Mouse (Mus musculus): Measurements from ENCODE around the gene Atp13a2.
A peak's percentile ranks its signal among the peaks of the same experiment; 100 is the strongest.

Atp13a2 gene

DNA sequence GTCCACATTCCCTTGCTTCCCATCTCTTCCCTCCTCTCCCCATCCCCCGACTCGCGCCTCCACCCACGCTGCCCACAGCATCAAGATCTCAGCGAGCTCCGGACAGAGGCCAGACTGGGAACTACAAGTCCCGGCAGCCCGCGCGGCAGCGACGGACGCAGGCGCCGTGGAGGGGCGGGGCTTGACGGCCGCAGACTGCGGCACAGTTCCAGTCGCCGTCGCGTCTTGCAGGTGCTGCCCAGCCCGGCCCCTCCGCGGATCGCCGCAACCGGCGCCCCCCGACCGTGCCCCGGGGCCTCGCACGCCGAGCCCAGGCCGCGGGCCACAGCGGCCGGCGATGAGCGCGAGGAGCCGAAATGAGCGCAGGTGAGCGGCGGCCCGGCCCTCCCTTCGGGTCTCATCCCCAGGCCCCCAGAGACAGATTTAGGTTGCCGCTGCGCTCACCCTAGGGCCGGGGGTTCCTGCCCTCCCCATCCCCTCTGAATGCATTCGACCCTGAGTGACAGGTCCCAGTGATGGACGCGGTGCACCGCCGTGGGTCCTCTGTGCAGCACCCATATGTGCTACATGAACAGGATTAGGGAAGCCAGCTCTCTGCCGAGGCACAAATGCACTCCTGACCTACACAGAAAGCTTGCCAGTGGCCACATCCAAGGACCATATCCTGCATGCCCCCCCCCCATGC lies at the start of gene Atp13a2:
Atp13a2 (plus strand) TSS at position 163 of the 685 bp plus-strand sequence.
- peak; percentile 88 for DNase-seq (ENCODE audit: low read depth, low spot score)

- no peak for DNase-seq (ENCODE audit: low read depth, low spot score)
These were observed 42.3 kb upstream of the Atp13a2 start for GRCm38 (mm10) chr4:140944356-140944755.

DNA sequence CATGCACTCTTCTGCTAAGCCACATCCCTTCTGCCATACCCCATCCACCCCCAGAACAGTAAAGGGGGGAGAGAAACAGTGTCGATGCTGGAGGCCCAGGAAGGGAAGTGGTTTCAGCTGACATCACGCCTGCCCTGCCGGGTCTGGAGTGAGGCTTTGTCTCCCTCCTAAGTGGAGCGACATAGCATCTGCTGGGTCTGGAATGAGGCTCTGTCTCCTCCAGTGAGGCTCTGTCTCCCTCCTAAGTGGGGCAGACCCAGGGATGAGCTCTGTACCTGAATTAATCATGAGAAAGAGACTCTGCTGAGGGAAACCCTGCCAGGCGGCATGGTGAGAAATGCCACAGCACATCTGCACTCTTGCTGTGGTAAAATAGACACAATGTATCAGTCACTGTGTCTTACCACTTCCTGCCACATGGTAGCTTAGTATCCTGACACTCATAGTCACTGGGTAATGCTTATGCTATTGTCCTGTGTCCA lies 41.7 kb upstream of the Atp13a2 start:
- DNase-seq (ENCODE audit: low read depth, low spot score) = peak; percentile 87

- DNase-seq (ENCODE audit: low read depth, low spot score) = peak; percentile 59
These were observed 41.1 kb upstream of the Atp13a2 start for GRCm38 (mm10) chr4:140945571-140945970.

DNA sequence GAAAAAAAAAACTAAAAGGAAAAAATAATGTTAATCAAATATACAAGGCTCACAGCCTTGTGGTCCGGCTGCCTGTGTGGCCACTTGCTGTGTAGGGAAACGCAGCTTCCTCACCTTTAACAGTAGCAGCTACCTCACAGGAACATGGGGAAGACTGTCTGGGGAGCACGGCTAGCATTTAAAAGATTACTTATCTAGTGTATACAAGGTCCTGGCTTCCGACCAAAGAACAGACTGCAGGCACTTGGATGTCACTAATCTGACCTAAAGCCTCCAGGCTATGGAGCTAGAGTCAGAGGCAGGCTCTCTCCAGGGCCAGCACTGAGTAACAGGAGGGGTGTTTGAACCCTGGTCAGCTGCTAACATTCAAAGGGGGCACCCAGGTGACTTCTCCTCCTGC lies 40.6 kb upstream of the Atp13a2 start:
- DNase-seq (ENCODE audit: low read depth, low spot score) = peak; percentile 41

DNA sequence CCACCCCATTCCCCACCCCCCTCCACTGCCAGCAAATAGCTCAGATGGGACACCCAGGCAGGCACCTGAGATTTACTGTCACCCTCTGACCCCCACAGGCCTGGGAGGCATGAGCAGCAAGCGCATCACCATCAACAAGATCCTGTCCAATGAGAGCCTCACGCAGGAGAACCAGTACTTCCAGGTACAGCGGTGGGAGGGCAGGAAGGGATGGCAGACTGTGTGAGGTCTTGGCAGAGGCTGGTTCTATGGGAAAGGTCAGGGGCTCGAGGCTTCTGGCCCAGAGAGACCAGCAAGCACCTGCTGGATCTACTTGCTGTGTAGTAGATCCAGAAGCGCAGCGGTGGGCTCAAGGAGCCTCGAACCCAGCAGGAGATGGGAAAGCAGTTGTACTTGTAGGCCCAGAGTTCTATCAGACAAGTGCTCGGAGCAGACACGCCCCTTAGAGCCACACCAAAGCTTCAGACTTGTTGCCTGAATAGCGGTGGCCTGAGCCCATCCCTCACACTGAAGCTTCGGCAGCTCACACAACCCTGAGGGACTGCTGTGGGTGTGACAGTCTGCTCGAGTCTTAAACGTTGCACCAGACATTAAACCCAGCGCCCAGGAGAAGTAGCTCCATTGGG lies 40.0 kb upstream of the Atp13a2 start:
- DNase-seq (ENCODE audit: low read depth, low spot score) = peak; percentile 25

- peak; percentile 89 for DNase-seq (ENCODE audit: low read depth, low spot score)
These were observed 38.9 kb upstream of the Atp13a2 start for GRCm38 (mm10) chr4:140947487-140948440.

GRCm38 (mm10) chr4:140948481-140948880 lies 38.2 kb upstream of the Atp13a2 start:
- no peak for DNase-seq (ENCODE audit: low read depth, low spot score)

- peak; percentile 19 for DNase-seq (ENCODE audit: low read depth, low spot score)
These were observed 37.6 kb upstream of the Atp13a2 start for GRCm38 (mm10) chr4:140949052-140949451.

DNA sequence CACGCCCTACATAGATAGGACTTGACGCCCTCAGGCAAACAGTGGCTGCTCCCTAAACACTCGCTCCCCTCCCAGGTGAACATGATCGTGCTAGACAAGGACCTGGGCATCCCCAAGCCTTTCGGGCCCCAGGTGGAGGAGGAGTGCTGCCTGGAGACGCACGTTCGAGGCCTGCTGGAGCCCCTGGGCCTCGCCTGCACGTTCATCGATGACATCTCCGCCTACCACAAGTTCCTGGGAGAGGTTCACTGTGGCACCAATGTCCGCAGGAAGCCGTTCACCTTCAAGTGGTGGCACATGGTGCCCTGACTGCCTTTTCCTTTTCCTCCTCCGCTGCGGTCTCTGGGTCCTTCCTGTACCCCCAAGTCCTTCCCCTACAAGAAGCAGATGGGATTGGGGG lies 37.1 kb upstream of the Atp13a2 start:
- peak; percentile 64 for DNase-seq (ENCODE audit: low read depth, low spot score)

DNA sequence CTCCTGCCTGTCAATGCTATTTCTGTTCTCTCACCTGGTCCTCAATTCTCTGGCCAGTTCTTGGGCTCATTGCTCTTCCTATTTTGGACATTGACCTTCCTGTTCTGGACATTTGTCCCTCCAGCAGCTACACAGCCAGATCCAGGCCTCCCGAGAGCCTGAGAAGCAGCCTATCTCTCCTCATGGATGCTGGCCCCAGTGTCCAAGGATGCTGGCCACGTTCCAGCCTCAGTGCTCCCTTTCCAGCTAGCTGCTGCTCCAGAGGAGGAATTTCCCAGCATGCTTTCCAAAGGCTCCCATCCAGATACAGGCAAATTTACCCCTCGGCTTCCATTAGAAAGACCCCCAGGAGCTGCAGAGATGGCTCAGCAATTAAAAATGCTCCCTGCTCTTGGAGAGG lies 36.1 kb upstream of the Atp13a2 start:
- DNase-seq (ENCODE audit: low read depth, low spot score) = no peak

GRCm38 (mm10) chr4:140951861-140952641 lies 34.6 kb upstream of the Atp13a2 start:
- DNase-seq (ENCODE audit: low read depth, low spot score) = peak; percentile 77

GRCm38 (mm10) chr4:140957131-140957702 lies 29.5 kb upstream of the Atp13a2 start:
- no peak for DNase-seq (ENCODE audit: low read depth, low spot score)

DNA sequence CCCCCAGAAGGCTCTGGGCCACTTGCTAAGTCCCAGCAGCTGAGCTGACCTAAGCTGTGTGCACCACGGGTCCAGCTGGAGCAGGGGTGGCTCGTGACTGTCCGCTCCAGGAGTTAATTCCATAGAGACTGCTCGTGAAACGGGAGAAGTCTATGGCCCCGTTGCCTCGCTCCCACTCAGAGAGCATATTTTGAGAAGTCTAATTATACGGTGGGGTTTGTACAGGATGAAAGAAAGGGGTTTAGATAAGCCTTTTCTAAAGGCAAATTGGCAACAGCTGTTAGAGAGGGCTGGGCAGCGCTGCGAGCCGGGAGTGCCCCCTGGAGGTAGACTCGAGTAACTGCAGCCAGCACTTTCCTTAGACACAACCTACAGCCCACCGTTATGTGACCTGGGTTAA lies 28.9 kb upstream of the Atp13a2 start:
- DNase-seq (ENCODE audit: low read depth, low spot score) = peak; percentile 76

DNA sequence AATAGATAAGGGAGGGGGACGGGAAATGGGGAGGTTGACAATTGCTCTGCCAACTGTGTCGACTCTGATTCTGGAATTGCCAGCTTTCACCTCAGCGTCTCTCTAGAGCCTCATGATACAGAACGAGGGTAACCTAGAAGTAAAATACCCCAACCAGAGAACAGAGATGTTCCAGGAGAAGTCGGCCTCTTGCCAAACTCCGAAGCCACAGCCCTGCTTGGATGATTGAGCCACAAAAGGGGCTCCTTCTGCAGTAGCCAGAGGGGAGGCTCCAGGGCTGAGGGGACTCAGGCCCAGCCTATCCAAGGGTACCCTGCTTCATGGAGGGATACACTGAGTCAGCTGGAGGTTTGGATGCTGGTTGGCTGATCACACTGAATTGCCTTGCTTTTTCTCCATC lies 28.4 kb upstream of the Atp13a2 start:
- peak; percentile 23 for DNase-seq (ENCODE audit: low read depth, low spot score)

DNA sequence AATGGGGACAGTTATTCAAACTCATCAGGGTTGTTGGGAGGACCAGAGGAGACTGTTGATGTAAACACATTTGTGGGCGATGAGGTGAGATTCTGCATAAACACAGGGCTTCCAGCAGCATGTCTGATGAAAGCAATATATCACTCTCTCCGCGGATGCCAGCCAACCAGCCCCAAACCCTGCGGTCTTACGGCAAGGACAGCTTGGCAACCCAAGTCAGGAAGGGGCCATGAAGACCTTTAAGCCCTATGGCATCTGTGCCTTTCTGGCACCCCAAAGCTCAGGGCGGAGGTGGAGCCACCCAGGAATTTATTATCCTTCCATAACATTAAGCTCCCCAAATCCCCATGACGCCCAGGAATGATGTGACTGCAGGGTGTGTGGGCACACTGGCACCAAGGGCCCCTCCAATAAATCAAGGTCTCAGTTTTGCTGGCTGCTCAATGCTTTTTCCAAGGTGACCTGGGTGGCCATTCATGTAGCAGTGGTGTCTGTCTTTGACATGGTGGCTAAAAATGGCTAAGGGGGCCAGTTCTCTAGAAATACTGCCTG lies 27.5 kb upstream of the Atp13a2 start:
- no peak for DNase-seq (ENCODE audit: low read depth, low spot score)

DNA sequence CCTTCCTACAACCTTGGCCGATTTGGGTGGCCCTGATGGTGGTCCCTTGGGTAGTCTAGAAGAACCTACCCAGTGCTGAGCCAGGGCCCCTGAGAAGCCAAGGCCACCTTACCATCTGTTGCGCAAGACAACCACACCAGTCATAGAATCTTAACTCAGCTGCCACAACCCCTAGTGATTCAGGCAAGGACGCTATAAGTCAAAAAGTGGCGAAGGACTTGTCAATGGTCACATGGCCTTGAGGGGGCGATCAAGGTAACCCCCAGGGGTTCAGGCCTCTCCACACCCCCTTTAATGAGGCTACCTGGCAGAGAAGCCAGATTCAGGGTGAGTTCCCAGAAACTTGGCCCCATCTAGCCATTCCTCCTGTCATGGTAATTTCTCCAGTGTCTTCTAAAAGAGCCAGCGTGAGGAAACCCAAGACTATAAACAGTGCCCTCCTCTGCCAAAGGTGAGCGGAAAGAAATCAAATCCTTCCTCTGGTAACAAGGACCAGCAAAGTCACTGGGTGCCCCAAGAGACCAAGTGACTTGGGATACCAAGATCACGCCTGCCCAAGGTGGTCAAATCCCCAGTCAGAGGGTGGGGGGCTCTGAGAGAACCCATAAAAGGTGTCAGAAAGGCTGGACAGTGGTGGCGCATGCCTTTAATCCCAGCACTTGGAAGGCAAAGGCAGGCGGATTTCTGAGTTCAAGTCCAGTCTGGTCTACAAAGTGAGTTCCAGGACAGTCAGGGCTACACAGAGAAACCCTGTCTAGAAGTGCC lies 26.8 kb upstream of the Atp13a2 start:
- no peak for DNase-seq (ENCODE audit: low read depth, low spot score)

DNA sequence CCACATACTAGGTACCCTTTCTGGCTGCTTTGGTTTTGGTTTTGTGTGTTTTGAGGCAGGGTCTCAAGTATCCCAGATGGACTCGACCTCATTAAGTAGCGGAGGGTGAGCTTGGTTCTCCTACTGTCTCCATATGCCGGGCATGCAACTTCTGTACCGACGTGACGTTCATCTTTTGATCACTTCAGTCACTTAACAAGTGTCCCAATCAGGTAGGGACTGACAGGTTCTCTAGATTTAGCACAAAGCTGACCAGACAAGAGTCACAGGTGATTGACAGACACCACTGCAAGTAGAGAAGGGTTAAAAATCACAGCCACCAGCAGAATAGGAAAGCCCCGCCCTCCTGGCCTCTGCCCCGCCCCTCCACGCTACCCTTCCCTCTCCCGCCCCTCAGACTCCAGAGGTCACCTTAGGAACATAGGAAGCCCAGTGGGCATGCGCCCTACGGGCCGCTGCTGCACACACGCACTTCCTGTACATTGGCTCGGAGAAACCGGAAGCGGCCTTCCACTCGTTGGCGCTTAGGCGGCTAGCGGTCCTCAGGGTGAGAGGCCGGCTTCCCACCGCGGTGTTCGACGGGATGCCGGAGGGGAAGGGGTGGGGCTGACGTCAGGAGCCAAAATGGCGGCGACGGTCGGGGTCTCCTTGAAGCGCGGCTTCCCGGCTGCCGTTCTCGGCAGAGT lies 25.7 kb upstream of the Atp13a2 start, which contains the start of gene Sdhb:
Sdhb (plus strand) TSS at position 423 of the 686 bp plus-strand sequence.
- DNase-seq (ENCODE audit: low read depth, low spot score) = peak; percentile 98

Data from CD4-positive helper T cell, adult 2 months (primary cell).